Mouse (Mus musculus): ENCODE results near the gene Gabrg2. TPM values are rescaled to one million over a fixed set of nuclear protein-coding genes. Genes with fewer than 3 reads are reported as not detected.

Gabrg2 gene
- polyA plus RNA-seq (2012; rRNA removed) = 129 and 146 TPM in 2 replicates

DNA sequence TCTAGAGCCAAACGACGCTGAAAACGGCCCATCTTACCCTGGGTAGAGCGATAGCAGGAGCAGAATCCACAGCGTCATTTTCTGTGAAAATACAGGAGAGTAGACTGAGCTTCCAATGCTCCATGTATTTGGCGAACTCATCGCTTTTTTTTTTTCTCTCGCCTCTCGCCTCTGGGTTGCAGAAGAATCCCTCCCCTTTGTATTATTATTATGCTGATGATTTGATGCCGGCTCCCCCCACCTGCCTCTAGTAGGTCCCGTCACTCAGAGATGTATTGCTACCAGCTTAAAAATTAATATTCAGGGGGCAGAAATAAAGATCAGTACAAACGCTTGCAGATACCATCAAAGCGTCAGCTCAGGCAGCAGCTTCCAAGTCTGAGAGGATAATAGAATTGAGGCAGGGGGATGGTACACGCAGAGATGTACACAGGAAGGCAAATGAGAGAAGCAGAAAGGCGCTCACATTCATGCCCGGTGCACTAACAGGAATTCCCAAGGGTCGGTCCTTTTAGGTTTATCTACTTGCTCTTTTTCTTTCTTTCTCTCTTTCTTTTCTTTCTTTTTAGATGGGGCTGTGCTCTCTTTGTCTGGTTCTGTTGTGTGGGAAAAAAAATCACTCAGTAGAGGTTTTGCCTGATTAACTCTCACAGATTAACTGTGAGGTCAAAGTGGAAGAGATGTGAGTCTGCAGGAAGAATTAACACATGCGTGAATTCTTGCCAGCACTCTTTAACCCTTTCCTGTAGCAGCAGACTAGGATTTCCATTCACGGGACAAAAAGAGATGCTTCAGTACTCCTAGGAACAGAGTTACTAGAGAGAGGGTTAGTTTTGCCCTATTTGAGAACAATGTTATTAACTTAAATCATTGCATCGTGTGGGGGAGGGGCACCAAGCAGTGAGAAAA lies at the start of gene Gabrg2:
Gabrg2 (minus strand) TSS at position 668 of the 909 bp plus-strand sequence.
- Histone ChIP-seq H3K4me1 (ENCODE audit: control insufficient read depth, insufficient read depth, low read length) (peaks cover 3% of the 10 kb centered on the region; the same call in 1 of the 2 replicates), H3K27ac (ENCODE audit: insufficient read depth, low read length) (peak within 1 kb of the TSS; percentile 96), H3K4me3 (ENCODE audit: insufficient read depth, low read length) (peak within 1 kb of the TSS; percentile 81)
- TF ChIP-seq POLR2A (IDR thresholded peaks at IDR 0.05; ENCODE audit: extremely low read depth, insufficient read depth, low read length) (peak; percentile 48), CTCF (IDR thresholded peaks at IDR 0.05; ENCODE audit: extremely low read depth, insufficient read depth, low read length) (no peak)

DNA sequence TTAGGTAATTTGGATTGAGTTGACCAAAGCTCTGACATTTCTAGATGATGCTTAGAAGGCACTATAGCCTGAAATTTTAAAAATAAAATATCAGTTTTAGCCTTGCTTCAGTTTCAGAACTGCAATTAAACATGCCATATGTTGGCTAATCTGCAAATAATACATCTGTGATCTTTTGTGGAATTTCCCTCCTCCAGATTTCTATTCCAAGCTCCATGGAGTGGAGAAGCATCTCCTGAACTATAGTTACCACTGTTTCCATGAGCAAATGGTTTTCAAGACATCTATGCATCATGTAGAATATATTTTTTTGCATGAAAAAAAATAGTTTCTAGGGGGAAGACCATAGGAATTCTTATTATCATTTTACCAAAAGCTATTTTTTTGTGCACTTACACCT lies 47.5 kb upstream of the Gabrg2 start:
- no peak overlapping the region for H3K4me3 ChIP-seq (ENCODE audit: insufficient read depth, low read length)
- TF ChIP-seq CTCF (IDR thresholded peaks at IDR 0.05; ENCODE audit: extremely low read depth, insufficient read depth, low read length) = no peak
- no peak for TF ChIP-seq POLR2A (IDR thresholded peaks at IDR 0.05; ENCODE audit: extremely low read depth, insufficient read depth, low read length)
- H3K27ac ChIP-seq (ENCODE audit: insufficient read depth, low read length) = no peak overlapping the region
- H3K4me1 ChIP-seq (ENCODE audit: control insufficient read depth, insufficient read depth, low read length) = no peaks in the 10 kb centered on the region

DNA sequence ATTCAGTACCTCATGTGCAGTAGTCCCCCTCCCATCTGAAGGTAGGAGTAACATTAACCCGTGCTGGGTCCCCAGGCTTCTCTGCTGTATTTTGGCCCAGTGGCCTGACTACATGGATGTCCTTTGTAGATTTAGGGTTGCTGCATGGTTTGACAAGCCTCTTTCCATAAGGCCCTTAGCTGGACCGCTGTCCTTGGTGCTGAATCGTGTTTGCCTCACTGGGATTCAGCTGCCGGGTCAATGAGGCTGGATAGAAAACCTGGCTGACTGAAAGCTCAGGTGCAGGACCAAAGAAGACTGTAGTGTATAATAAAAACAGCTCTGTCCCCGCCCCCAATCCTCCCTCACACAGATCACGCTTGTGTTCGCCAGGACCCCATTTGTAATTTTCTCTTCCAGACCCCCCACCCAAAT lies 1.2 kb downstream of the Gabrg2 start:
- TF ChIP-seq POLR2A (IDR thresholded peaks at IDR 0.05; ENCODE audit: extremely low read depth, insufficient read depth, low read length) (no peak), CTCF (IDR thresholded peaks at IDR 0.05; ENCODE audit: extremely low read depth, insufficient read depth, low read length) (no peak)
- Histone ChIP-seq H3K4me1 (ENCODE audit: control insufficient read depth, insufficient read depth, low read length) (peaks cover 3% of the 10 kb centered on the region; the same call in 1 of the 2 replicates), H3K27ac (ENCODE audit: insufficient read depth, low read length) (peak overlapping the region; percentile 96), H3K4me3 (ENCODE audit: insufficient read depth, low read length) (peak overlapping the region; percentile 81)

DNA sequence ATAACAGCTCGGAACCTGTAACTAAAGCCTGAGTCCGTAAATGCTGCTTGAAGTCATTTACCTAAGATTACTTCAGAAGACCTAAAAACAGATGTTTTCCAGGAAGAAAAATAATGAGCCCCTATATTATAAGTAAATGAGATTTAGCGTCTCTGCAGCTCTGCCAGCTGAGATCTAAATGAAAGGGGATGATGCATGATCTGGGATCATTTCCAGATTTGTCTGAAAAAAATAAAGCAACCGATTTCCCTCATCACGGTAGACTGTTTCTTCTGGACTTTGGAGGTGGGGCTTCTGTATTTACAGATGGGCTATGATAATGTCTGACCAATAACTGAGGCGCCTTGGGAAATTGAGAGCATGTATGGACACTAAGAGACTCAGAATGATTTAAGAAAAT lies 20.5 kb downstream of the Gabrg2 start:
- TF ChIP-seq CTCF (IDR thresholded peaks at IDR 0.05; ENCODE audit: extremely low read depth, insufficient read depth, low read length) (no peak), POLR2A (IDR thresholded peaks at IDR 0.05; ENCODE audit: extremely low read depth, insufficient read depth, low read length) (no peak)
- no peak overlapping the region for H3K27ac ChIP-seq (ENCODE audit: insufficient read depth, low read length)
- no peak overlapping the region for H3K4me3 ChIP-seq (ENCODE audit: insufficient read depth, low read length)
- no peaks in the 10 kb centered on the region; the same call in 1 of the 2 replicates for H3K4me1 ChIP-seq (ENCODE audit: control insufficient read depth, insufficient read depth, low read length)

DNA sequence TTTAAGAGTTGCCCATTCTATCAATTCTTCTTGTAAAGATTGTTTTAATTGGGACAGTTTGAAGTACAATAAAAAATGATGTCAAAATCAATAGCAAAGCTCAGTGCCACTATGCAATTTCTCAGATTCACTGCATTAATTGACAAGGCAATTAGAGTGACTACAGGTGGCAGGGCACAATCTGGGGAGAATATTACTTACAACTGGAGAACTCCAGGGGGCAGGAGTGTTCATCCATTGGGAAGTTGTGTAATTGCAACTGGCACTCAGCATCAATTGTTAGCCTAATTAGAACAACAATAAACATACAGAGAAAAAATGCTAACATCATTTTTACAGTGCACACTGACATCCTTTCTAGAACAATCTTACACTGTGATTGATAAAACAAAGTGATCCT lies 32.1 kb downstream of the Gabrg2 start:
- H3K27ac ChIP-seq (ENCODE audit: insufficient read depth, low read length) = no peak overlapping the region
- no peak overlapping the region for H3K4me3 ChIP-seq (ENCODE audit: insufficient read depth, low read length)
- TF ChIP-seq POLR2A (IDR thresholded peaks at IDR 0.05; ENCODE audit: extremely low read depth, insufficient read depth, low read length) (no peak), CTCF (IDR thresholded peaks at IDR 0.05; ENCODE audit: extremely low read depth, insufficient read depth, low read length) (no peak)
- H3K4me1 ChIP-seq (ENCODE audit: control insufficient read depth, insufficient read depth, low read length) = no peaks in the 10 kb centered on the region

DNA sequence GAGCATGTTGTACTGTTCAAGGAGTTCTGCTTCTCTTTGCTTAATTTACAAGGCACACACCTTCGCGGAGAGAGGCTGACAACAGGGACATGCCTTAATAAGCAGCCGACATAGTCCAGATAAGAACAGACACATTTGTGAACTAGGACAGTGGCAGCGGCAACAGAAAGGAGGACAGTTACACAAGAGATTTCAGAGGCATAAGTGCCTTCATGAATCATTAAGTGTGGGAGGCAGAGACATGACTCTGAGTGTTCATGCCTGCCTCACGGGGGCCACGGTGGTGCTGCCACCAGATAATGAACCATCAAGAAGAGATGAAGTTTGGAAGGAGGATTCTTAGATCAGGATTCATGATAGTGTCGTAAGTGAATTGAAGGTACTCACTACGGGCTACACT lies 38.0 kb downstream of the Gabrg2 start:
- peak overlapping the region; percentile 60; the same call in 1 of the 2 replicates for H3K27ac ChIP-seq (ENCODE audit: insufficient read depth, low read length)
- no peak overlapping the region for H3K4me3 ChIP-seq (ENCODE audit: insufficient read depth, low read length)
- no peak for TF ChIP-seq CTCF (IDR thresholded peaks at IDR 0.05; ENCODE audit: extremely low read depth, insufficient read depth, low read length)
- TF ChIP-seq POLR2A (IDR thresholded peaks at IDR 0.05; ENCODE audit: extremely low read depth, insufficient read depth, low read length) = no peak
- H3K4me1 ChIP-seq (ENCODE audit: control insufficient read depth, insufficient read depth, low read length) = peaks cover 1% of the 10 kb centered on the region; the same call in 1 of the 2 replicates

DNA sequence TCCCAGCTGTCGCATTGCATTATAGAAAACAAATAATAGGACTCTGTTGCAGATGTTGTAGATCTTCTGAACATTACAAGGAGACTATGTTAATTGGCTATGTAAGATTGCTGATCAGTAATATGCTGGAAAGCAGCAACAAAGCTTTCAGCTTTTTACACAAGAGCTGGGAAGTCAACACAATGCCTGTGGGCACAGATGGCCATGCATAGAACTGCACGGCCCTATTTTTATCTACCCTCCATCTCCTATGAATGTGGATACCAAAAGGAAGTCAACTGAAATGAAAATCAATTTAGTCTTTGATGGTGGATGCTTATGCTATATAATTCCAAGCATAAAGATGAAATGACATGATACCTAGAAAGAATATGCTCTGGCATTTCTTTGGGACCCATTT lies 47.1 kb downstream of the Gabrg2 start:
- Histone ChIP-seq H3K4me3 (ENCODE audit: insufficient read depth, low read length) (no peak overlapping the region), H3K4me1 (ENCODE audit: control insufficient read depth, insufficient read depth, low read length) (no peaks in the 10 kb centered on the region; the same call in 1 of the 2 replicates), H3K27ac (ENCODE audit: insufficient read depth, low read length) (no peak overlapping the region)
- no peak for TF ChIP-seq CTCF (IDR thresholded peaks at IDR 0.05; ENCODE audit: extremely low read depth, insufficient read depth, low read length)
- TF ChIP-seq POLR2A (IDR thresholded peaks at IDR 0.05; ENCODE audit: extremely low read depth, insufficient read depth, low read length) = no peak

DNA sequence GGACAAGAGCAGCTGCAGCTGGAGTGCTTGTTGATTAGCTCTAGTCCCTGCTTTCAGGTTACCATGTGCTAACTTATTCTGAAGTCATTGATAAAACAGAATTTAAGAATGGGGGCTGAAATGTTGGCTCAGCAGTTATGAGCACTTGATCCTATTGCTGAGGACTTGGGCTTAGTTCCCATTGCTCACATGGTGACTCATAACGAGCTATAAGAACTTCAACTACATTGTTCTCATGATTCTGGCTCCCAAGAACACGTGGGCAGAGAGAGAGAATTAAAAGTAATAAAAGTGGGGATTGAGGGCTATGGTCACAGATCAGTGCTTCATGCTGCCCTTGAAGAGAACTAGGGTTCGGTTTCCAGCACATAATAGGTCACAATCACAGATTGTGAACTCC lies 48.8 kb downstream of the Gabrg2 start:
- H3K4me3 ChIP-seq (ENCODE audit: insufficient read depth, low read length) = no peak overlapping the region
- no peak overlapping the region for H3K27ac ChIP-seq (ENCODE audit: insufficient read depth, low read length)
- TF ChIP-seq CTCF (IDR thresholded peaks at IDR 0.05; ENCODE audit: extremely low read depth, insufficient read depth, low read length) = no peak
- no peak for TF ChIP-seq POLR2A (IDR thresholded peaks at IDR 0.05; ENCODE audit: extremely low read depth, insufficient read depth, low read length)
- no peaks in the 10 kb centered on the region; the same call in 1 of the 2 replicates for H3K4me1 ChIP-seq (ENCODE audit: control insufficient read depth, insufficient read depth, low read length)

DNA sequence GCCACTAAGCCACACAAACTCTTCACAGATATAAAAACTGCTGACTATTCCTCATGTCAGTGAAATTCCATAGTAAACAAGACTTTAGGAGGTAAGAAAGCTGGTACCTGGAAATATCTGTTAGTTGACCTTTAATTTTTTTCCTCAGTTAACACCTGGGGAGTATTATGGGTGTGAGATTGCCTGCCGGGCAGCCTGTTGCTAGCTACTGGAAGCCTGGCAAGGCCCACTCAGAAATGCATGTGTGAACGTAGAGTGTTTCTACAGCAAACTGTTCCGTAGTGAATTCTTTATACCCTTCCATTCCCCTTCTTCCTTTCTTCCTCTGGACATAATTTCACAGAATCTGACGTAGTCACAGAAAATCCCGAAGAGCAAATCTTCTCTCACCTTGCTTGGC lies 55.2 kb downstream of the Gabrg2 start:
- Histone ChIP-seq H3K4me3 (ENCODE audit: insufficient read depth, low read length) (no peak overlapping the region), H3K27ac (ENCODE audit: insufficient read depth, low read length) (no peak overlapping the region), H3K4me1 (ENCODE audit: control insufficient read depth, insufficient read depth, low read length) (no peaks in the 10 kb centered on the region)
- TF ChIP-seq POLR2A (IDR thresholded peaks at IDR 0.05; ENCODE audit: extremely low read depth, insufficient read depth, low read length) (no peak), CTCF (IDR thresholded peaks at IDR 0.05; ENCODE audit: extremely low read depth, insufficient read depth, low read length) (no peak)

DNA sequence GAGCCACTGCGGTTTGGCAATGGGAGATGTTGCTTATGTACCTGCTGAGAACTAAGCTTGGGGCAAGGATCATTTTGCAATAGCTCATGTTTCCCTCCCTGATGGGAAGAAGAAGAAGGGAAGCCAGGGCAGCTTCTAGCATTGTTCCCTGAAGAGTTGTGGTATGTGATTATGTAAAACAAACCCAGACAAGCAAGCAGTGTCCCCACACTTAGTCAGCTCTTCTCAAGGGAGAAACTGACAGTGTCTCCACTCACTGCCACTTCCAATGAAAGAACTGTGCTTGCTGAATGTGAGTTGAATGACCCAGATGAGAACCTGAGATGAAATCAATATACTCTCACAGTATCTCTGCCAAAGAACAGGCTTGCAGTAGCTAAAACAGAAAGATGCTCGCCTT lies 62.7 kb downstream of the Gabrg2 start:
- Histone ChIP-seq H3K4me1 (ENCODE audit: control insufficient read depth, insufficient read depth, low read length) (no peaks in the 10 kb centered on the region), H3K4me3 (ENCODE audit: insufficient read depth, low read length) (no peak overlapping the region), H3K27ac (ENCODE audit: insufficient read depth, low read length) (no peak overlapping the region)
- TF ChIP-seq CTCF (IDR thresholded peaks at IDR 0.05; ENCODE audit: extremely low read depth, insufficient read depth, low read length) = no peak
- TF ChIP-seq POLR2A (IDR thresholded peaks at IDR 0.05; ENCODE audit: extremely low read depth, insufficient read depth, low read length) = no peak
